Comparison of ENCODE assay signal across 8 mouse cellular contexts in the genomic region with DNA sequence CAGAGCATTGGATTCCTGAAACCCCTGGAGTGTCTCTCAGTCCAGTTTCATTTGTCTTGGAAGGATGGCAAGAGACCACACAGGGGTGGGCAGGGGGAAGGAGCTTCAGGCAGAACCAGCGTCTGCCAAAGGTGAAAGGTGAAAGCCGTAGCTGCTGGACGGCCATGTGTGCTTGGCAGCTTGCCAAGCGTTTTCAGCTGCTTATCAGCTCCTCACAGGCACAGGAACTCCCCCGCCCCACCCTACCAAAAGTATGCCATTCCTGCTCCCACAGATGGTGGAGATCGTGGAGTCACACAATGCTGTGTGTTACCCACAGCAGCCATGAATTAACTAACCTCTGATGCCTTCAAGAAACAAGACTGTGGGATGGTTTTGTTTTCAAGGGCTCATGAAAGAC.
DNase-seq lines count a peak whose midpoint lies in the region; ATAC-seq and TF ChIP-seq lines count a peak whose summit lies in the region.

No protein-coding gene starts in this region.

- ATAC-seq in forebrain, embryonic 11.5 days (replicated peaks; ENCODE audit: low FRiP score) = no peak
- no peak for ATAC-seq in forebrain, embryonic 13.5 days
- peak; percentile 72 for ATAC-seq in heart, embryonic 16.5 days (replicated peaks; ENCODE audit: extremely low read depth, insufficient read depth, low FRiP score)
- no peak; the same call in 1 of the 2 replicates for ATAC-seq in lung, embryonic 14.5 days (ENCODE audit: insufficient read depth)

- no peaks in the 10 kb centered on the region for H3K27me3 ChIP-seq in forebrain, embryonic 11.5 days (ENCODE audit: control insufficient read depth, insufficient read depth, low read length)
- no peaks in the 10 kb centered on the region for H3K27me3 ChIP-seq in forebrain, embryonic 13.5 days
- no peaks in the 10 kb centered on the region for H3K27me3 ChIP-seq in heart, embryonic 16.5 days (ENCODE audit: control insufficient read depth, insufficient read depth, low read length)
- no peaks in the 10 kb centered on the region for H3K27me3 ChIP-seq in lung, embryonic 14.5 days (ENCODE audit: insufficient read depth, low read length)

- no peak overlapping the region for H3K9ac ChIP-seq in forebrain, embryonic 11.5 days (ENCODE audit: low read length)
- no peak overlapping the region for H3K9ac ChIP-seq in forebrain, embryonic 13.5 days
- no peak overlapping the region for H3K9ac ChIP-seq in heart, embryonic 16.5 days (ENCODE audit: low read length)
- H3K9ac ChIP-seq in lung, embryonic 14.5 days = no peak overlapping the region

- no peaks in the 10 kb centered on the region for H3K9me3 ChIP-seq in forebrain, embryonic 11.5 days (ENCODE audit: control insufficient read depth, low read length)
- no peaks in the 10 kb centered on the region for H3K9me3 ChIP-seq in forebrain, embryonic 13.5 days (replicated peaks)
- H3K9me3 ChIP-seq in heart, embryonic 16.5 days (replicated peaks; ENCODE audit: control insufficient read depth, low read length) = no peaks in the 10 kb centered on the region
- H3K9me3 ChIP-seq in lung, embryonic 14.5 days (ENCODE audit: low read depth, low read length) = no peaks in the 10 kb centered on the region

- TF ChIP-seq CTCF in brain, embryonic 14.5 days (IDR thresholded peaks at IDR 0.05; ENCODE audit: borderline replicate concordance, extremely low read depth, insufficient read depth, insufficient read length) = no peak
- no peak for TF ChIP-seq CTCF in lung, embryonic 14.5 days (IDR thresholded peaks at IDR 0.05; ENCODE audit: low read depth)

- H3K4me2 ChIP-seq in forebrain, embryonic 11.5 days (ENCODE audit: low read depth, low read length, severe bottlenecking) = no peak overlapping the region
- H3K4me2 ChIP-seq in forebrain, embryonic 13.5 days = no peak overlapping the region
- peak overlapping the region; percentile 24; the same call in 1 of the 2 replicates for H3K4me2 ChIP-seq in heart, embryonic 16.5 days (ENCODE audit: low read depth, low read length)
- no peak overlapping the region for H3K4me2 ChIP-seq in lung, embryonic 14.5 days

- DNase-seq in forebrain, embryonic 11.5 days (ENCODE audit: low spot score) = peak; percentile 56
- DNase-seq in brain, embryonic 14.5 days (ENCODE audit: low read depth) = peak; percentile 60
- peak; percentile 60 for DNase-seq in lung, embryonic 14.5 days
- DNase-seq in natural killer cell, adult 2 months (ENCODE audit: low spot score in 2 of 2) = no peak
- no peak for DNase-seq in frontal cortex, postnatal 10 days (ENCODE audit: low spot score in 2 of 2)
- DNase-seq in layer of hippocampus, postnatal 14 days (ENCODE audit: low spot score in 2 of 2) = no peak

- H3K27ac ChIP-seq in forebrain, embryonic 11.5 days (ENCODE audit: low read depth, low read length) = no peak overlapping the region
- H3K27ac ChIP-seq in forebrain, embryonic 13.5 days = no peak overlapping the region
- no peak overlapping the region for H3K27ac ChIP-seq in heart, embryonic 16.5 days (ENCODE audit: low read length)
- no peak overlapping the region for H3K27ac ChIP-seq in lung, embryonic 14.5 days (ENCODE audit: low read depth)

- 66% methylated on average over 6 of the region's 6 CpGs for WGBS in forebrain, embryonic 11.5 days
- 39% methylated on average over 6 of the region's 6 CpGs for WGBS in forebrain, embryonic 13.5 days
- 4% methylated on average over 6 of the region's 6 CpGs for WGBS in heart, embryonic 16.5 days
- WGBS in lung, embryonic 14.5 days = 3% methylated on average over 6 of the region's 6 CpGs

- no peak overlapping the region for H3K4me3 ChIP-seq in forebrain, embryonic 11.5 days (ENCODE audit: low read depth, low read length)
- H3K4me3 ChIP-seq in forebrain, embryonic 13.5 days = no peak overlapping the region
- H3K4me3 ChIP-seq in heart, embryonic 16.5 days (ENCODE audit: low read length) = no peak overlapping the region
- H3K4me3 ChIP-seq in lung, embryonic 14.5 days (ENCODE audit: low read depth, low read length) = no peak overlapping the region

- H3K4me1 ChIP-seq in forebrain, embryonic 11.5 days (replicated peaks; ENCODE audit: control insufficient read depth, insufficient read depth, low read length) = no peaks in the 10 kb centered on the region
- H3K4me1 ChIP-seq in forebrain, embryonic 13.5 days = peaks cover 13% of the 10 kb centered on the region; the same call in 1 of the 2 replicates
- peaks cover 11% of the 10 kb centered on the region for H3K4me1 ChIP-seq in heart, embryonic 16.5 days (ENCODE audit: control insufficient read depth, insufficient read depth, low read length)
- peaks cover 8% of the 10 kb centered on the region for H3K4me1 ChIP-seq in lung, embryonic 14.5 days (ENCODE audit: insufficient read depth)

- no peaks in the 10 kb centered on the region for H3K36me3 ChIP-seq in forebrain, embryonic 11.5 days (ENCODE audit: control insufficient read depth, insufficient read depth, low read length)
- no peaks in the 10 kb centered on the region for H3K36me3 ChIP-seq in forebrain, embryonic 13.5 days (ENCODE audit: poor library complexity, severe bottlenecking)
- H3K36me3 ChIP-seq in heart, embryonic 16.5 days (ENCODE audit: control insufficient read depth, insufficient read depth) = no peaks in the 10 kb centered on the region
- no peaks in the 10 kb centered on the region for H3K36me3 ChIP-seq in lung, embryonic 14.5 days (ENCODE audit: insufficient read depth)

- TF ChIP-seq POLR2A in brain, embryonic 14.5 days (IDR thresholded peaks at IDR 0.05; ENCODE audit: borderline replicate concordance, extremely low read depth, insufficient read depth, insufficient read length, poor library complexity, severe bottlenecking) = no peak

Comparison
In these comparisons a context has a peak if more than half of its experiments do, and no peak if none do; other contexts are left out.
1. DNase-seq: peak in forebrain, embryonic 11.5 days (single experiment), brain, embryonic 14.5 days (single experiment) and lung, embryonic 14.5 days (single experiment); none in natural killer cell, adult 2 months (0 of 2), frontal cortex, postnatal 10 days (0 of 2) and layer of hippocampus, postnatal 14 days (0 of 2).